Mouse (Mus musculus): ENCODE data around the gene Prc1.

Prc1 gene

DNA sequence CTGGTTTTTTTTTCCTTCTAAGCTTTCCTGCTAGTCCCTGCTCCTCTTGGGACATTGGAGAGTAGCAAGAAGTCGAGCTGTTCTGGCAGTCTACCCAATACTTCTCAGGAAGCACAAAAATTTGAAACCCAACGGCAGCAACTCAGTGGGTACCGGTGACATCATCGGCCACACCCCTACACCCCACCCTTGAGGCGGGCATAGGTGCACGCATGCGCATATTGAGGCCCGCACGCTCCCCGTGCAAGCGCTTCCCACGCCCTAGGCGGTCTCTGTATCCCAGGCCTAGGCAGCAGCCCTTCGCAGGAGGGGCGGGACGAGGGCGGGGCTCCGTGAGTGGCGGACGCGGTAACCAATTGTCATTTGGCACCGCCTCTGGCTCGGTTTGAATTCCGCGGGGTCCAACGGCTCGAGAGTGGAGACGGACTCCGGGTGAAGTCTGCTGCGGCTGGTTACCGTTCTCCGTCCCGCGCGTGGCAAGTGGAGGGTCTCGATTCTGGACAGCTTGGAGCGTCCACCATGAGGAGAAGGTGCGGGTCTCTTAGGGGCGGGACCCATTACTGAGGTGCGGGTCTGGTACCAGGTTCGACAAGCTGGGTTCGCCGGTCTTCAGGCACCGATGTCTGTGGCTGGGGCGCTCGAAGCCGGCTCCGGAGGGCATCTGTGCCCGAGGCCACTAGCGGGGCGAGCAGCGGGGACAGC lies at the start of gene Prc1:
TSS of gene Prc1 (plus strand) at position 389 of the 702 bp plus-strand sequence.
- DNase-seq: peak; percentile 98

DNA sequence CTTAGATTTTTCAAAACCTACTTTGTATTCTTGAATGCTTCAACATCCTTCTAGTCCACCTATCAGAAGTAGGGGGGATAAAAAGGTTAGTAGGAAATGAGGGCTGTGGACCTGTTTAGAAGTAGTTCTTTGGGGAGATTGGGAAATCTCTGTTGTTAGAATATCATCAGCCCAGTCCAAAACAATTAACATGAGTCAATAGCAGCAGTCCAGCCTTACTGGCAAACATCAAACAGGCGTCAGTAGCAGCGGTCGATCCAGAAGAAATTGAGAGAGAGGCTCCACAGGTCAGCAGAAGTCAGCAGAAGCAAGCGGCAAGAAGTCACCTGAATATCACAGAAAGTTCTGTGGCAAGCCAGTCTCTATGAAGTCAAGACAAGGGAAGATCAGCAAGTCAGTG lies 49.4 kb upstream of the Prc1 start:
- DNase-seq: no peak

DNA sequence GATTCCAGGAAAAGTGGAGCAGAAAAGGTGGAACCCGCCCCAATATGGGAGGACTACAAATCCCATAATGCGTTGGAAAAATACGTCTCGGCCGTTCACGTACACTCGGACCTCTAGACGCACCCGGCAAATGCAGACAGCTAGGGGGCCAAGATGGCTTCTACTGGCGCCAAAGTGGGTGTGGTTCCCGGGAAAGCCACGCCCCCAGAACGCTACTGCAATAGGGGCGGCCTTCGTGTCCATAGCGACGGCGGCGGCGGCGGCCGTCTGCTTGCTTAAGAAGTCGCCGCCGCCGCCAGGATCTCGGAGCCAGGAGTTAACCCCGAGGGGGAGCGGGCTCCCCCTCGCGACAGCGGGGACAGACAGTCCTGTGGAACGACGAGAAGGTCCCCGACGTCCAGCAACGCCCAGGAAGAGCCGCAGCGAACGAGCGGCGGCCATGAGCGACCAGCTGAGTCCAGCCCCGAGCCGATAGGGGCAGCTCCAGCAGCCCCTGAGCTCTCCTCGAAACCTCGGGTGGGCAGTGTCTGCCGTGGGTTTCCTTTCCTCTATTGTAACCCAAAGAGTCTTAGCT lies 48.0 kb upstream of the Prc1 start, which contains the start of gene Ttll13:
TSS of gene Ttll13 (plus strand) at position 229 of the 574 bp plus-strand sequence.
- peak; percentile 99 for DNase-seq

DNA sequence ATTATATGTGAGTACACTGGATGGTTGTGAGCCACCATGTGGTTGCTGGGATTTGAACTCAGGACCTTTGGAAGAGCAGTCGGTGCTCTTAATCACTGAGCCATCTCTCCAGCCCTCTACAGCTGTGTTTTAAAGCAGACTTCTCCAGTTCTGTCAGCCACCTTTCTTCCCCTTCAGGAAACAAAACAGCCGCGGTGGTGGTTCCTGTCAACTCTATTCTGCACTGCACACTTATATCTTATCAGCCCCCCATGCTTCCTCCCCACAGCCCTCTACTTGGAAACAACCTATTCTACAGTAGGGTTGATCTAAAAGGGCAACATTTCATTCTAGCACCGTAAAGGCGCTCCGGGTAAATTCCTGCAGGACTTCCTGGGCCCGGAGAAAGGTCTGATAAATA lies 47.4 kb upstream of the Prc1 start:
- no peak for DNase-seq

DNA sequence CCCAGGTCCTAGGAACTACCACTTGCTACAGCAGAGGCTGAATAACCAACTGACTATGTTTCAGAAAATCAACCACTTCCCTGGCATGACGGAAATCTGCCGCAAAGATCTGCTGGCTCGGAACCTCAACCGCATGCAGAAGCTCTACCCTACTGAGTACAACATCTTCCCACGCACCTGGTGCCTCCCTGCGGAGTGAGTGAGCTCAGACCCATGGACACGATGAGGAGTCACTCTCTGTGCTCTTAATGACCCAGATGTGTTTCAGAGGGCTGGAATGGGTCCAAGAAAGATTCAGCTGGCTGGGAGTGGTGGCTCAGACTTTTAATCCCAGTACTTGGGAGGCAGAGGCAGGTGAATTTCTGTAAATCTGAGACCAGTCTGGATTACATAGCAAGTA lies 41.8 kb upstream of the Prc1 start:
- DNase-seq: no peak

DNA sequence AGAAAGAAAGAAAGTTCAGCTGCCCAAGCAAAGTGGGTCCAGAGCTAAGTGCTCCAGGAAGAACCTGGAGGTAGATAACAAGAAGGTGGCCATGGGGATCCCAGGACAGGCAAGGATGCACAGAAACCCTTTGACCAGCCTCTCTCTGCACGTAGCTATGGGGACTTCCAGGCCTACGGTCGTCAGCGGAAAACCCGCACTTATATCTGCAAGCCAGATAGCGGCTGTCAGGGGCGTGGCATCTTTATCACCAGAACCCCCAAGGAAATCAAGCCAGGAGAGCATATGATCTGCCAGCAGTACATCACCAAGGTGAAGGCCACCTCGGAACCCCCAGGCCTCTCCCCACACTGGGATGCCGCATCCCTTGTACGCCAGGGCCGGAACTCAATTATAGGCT lies 41.4 kb upstream of the Prc1 start:
- DNase-seq: no peak

DNA sequence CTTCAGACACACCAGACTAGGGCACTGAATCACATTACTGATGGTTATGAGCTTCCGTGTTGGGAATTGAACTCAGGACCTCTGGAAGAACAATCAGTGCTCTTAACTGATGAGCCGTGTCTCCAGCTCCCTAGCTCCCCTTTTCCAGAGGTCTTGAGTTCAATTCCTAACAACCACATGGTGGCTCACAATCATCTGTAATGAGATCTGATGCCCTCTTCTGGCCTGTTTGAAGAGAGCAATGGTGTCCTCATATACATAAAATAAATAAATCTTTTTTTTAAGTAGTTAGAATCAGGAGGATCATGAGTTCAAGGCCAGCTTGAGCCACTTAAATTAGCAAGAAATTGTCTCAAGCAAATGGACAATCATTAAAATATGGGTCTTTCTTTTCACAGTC lies 38.3 kb upstream of the Prc1 start:
- no peak for DNase-seq

DNA sequence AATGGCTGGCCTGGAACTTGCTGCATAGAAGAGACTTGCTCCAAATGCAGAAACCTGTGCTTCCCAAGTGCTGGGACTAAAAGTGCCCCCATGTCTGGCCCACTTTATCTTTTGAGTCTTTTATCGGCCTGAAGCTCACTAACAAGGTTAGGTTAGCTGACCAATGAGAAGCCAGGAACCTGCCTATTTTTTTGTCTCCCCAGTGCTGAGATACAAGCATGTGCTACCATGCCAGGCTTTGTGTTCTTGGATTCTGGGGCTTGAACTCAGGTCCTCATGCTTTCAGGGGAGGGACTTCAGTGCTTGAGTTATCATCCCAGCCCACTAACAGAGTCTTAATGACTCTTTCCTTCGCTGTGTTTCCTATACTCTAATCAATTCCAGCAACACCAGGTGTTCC lies 36.5 kb upstream of the Prc1 start:
- no peak for DNase-seq

DNA sequence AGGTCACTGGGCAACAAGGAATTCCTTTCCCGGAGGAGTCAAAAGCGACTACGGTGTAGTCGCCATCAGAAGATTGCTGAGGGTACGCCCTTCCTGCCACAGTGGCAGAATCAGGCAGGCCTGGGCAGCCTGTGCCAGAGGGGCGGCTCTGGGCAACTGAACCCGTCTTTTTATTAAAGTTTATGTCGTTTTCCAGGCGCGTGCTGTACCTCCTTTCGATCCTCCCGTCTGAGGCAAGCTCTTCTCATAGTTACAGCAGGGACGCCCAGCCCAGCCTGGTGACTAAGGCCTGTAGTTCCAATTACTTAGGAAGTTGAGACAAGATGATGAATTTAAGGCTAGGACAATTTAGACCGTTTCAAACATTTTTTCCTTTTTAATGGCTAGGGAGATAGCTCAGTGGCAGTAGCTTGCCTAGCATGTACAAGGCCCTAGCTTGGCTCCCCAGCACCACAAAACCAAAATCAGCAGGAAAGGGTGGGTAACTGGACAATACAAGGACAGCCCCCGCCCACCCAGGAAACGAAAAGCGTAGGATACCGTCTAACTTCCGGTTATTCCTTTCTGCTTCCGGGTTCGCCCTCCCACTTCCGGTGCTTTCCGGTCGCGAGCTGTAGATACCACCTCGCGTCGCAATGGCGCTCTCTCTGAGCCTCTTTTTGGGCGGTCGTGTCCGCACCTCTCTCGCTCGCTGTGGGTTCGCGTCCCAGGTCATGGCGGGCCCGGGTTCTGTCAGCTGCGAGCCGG lies 33.5 kb upstream of the Prc1 start, which contains the start of gene Ngrn:
TSS of gene Ngrn (plus strand) at position 591 of the 747 bp plus-strand sequence.
- DNase-seq: peak; percentile 93

DNA sequence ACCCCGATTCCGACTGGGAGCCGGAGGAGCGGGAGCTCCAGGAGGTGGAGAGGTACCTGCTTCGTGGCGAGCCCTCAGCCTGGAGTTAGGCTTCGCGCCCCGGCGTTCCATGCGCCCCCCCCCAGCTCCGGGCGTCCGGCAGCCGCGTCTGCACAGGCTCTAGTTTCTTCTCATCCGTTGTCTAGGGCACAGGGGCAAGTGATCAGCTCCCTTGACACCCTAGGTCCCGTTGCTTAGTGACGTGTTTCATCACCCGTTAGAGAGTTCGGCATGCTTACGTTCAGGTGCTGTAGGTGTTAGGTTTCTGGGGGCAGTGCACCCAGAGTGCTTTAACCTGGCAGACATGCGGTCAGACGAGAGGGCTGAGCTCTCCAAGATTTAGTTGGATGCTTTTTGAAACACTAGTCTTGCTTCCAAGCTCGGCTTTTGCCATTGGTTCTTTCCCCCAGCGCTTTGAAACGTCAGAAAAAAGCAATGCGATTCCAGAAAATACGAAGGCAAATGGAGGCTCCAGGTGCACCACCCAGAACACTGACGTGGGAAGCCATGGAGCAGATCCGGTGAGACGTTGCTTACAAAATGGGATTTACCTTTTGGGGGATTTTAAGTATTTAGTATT lies 32.8 kb upstream of the Prc1 start:
- peak; percentile 35 for DNase-seq

DNA sequence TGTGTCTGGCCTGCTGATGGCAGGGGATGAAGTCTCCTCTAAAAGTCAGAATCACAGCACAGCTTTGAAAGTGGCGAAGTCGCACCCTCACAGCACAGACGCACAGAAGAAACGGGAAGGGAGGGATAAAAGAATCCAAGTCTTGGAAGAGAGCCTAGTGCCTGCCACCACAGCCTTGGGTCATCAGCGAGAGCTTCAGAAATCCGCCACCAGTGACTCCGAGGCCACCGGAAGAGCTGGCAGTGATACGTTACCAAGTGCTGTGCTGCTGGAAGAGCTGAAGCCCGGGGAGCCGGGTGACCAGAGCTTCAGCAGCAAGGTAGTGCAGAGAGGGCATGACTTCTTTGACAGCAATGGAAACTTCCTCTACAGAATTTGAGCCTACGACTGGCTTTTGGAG lies 29.6 kb upstream of the Prc1 start:
- no peak for DNase-seq

DNA sequence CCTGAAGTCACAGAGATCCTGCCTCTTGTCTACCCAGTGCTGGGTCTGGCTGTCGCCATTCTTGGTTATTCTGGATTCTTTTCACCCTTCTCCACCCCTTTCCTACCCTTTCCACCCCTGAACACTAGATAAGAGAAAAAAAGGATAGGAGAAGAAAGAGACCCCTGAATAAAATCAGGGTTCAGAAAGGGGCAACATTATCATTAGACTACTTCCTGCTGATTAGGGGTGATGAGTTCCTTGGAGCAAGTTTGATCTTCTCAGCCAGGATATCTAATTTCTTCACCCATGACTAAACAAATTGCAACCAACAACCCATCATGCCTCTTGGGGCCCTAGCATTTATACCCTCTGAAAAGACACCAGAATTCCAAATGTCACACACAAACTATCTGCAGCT lies 26.5 kb upstream of the Prc1 start:
- DNase-seq: no peak

DNA sequence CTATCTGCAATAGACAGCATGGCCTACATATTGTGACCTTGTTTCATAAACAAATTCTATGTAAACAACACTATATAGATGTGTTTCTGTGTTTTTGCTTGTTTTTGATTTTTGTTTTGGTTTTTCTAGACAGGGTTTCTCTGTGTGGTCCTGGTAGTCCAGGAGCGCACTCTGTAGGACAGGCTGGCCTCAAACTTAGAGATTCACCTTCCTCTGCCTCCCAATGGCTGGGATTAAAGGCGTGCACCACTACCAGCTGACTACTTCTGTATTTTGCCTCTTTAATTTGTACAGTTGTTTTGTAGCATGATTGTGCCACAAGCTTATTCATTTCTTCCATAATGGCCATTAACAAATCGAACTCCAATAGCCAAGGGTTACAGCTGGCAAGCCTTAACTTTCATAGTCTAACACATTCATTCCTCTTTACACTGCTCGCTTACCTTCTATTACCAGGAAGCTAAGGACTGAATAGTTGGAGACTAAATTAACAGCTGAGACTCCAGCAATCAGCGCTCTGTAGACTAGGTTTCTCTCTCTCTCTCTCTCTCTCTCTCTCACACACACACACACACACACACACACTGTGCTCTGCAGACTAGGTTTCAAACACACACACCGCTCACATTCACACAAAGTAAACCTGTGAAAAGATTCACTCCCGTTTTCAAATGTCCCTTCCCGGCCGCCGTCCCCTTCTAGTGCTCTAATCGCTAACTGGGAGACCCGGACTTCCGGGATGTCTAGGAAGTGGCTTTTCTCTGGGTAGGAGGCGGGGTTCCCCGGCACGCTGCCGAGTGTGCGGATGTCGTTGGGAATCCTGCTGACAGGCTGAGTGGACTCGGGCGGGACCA lies 25.1 kb upstream of the Prc1 start, which contains the start of gene Vps33b:
TSS of gene Vps33b (plus strand) at position 753 of the 854 bp plus-strand sequence.
- DNase-seq: peak; percentile 95

DNA sequence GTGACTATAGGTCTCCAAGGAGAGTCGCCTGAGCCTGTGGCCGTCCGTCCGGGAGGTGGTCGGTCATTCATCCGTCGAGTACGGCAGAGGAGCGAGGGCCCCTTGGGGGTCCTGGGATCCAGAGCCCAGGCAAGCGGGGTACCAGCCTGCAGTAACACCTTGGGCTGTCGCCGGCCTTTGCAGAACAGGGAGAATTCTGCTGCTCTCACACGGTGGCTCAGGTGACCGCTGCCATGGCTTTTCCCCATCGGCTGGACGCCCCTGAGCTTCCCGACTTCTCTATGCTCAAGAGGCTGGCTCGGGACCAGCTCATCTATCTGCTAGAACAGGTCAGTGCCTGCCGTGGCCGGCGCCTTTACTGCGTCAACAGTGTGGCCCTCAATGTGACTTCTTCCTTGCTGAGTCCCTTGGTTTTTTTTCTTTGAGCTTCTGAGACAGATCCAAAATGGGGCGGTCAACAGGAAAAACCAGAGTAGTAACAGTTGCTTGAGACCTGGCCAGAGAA lies 24.4 kb upstream of the Prc1 start:
- no peak for DNase-seq

DNA sequence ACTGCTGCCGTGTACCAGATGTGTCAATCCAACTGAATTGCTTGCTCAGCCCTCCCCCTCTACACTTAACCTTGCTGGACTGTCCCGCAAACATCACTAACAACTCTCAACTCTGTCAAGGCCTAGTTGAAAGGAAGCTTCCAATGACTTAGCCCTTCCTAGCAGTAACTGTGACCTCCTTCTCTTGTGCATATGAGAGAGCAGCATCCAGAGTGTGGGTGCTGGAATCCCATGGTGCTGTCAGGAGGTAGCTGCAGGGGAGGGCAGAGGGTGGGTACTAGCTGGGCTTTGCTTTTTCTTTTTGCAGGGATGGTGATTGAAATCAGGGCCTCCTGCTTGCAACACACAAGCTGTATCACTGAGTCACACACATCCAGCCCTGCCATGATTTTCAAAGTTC lies 20.8 kb upstream of the Prc1 start:
- DNase-seq: no peak

DNA sequence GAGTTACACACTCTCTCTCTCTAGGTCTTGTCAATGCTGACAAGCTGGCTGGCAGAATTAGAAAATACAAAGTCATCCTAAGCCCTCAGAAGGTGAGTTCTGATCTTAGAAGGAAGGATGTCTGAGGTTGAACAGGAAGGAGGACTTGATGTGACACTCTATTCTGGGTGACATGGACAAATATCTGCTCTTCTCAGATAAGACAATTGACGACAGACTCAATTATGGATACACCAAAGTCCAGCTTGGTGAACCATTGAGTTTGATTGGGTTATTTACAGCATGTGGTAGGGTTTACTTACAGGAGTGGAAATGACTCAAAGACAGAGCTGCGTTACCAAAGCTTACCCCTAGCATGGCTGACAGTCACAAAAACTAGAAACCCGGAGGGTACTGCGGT lies 17.9 kb upstream of the Prc1 start:
- no peak for DNase-seq

DNA sequence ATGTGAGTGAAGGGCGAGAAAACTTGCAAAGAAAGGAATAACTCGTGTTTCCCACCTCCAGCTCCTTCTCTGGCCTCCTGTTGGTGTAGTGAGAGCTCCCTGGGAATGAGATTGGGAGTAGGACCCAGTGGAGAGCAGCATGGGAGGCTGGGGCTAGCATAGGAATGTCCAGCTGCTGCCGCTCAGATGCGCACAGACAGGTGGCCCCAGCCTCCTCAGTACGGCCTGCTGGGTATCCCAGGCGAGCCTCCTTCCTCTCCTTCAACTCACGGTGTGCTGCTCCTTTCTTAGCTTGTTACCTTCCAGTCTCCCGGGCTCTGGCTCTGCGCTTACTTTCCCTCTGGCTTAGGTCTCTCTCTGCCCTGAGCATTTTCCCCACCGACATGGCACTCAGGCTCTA lies 14.2 kb upstream of the Prc1 start:
- no peak for DNase-seq

DNA sequence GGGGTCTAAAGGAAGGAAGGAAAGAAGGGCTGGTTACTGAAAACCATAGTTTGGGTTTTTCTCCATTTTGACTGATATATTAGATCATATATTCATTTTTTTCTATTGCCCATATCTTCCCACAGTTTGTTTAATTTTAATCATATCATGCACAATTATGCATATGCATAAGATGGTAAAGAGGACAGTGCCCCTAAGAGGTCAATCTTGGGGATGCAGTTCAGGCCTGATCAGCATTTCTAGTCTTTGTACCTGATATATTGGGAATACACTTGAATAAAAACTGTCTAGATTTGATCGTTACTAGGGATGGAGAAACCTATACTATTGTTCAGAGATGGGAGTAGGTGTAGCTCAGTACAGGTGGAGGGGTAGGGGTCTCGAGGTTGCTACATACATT lies 13.3 kb upstream of the Prc1 start:
- no peak for DNase-seq

DNA sequence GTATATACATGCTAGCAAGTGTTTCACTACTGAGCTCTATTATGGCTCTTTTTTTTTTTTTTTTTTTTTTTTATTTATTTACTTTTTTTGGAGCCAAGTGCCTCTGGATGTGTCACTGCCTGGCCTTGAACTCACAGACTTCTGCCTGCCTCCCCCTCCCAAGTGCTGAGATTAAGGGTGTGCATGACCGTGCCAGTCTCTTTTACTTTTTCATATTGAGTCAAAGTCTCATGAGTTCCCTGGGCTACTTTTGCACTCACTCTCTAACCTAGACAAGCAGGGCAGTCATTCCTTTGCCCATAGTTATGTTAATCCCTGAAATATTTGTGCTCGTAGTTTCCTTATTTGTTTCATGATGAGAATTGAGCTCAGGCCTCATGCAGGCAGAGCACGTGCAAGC lies 12.6 kb upstream of the Prc1 start:
- DNase-seq: no peak

DNA sequence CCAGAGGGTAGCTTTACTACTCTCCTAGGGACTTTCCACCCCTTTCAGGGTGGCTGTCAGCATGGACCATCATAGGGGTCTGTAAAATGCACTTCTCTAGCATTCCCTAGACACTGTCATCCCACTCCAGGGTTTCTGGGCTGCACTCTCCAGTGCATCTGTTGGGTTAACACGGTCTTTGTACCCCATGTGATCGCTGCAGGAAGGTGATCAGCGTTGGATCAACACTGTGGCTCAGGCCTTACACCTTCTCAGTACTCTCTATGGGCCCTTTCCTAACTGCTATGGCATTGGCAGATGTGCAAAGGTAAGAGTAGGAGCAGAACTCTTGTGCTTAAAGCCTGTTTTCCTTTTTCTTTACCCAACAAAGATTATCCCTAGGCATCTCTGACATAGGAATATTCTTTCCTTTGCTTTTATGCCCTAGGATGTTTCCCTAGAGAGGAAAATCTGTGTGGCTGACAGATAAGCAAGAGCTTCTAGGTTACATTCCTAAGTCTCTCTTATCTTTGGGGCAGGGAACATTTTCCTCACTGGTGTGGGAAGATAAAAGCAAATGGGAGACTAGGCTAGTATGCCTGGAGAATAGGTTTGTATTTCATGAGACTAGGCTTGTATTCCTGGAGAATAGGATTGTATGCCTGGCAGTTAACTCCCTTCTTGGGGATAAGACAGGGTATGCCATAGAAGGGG lies 10.9 kb upstream of the Prc1 start:
- DNase-seq: no peak

DNA sequence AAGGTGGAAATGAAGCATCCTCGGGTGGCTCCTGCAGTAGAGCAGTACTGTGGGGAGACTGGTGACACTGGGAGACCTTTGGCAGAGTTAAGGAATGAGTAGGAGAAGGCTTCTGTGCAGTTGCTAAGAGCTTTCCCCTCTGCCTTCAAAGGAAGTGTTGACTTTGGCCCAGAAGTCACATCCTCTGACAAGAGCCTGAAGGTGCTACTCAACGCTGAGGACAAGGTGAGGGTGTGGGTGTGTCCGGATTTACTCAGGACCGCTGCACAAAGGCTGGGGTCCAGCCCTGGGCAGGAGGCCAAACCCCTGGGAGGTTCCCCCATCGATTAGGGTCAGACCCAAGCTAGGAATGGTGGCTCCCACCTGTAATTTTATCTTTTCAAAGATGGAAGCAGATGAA lies 9.9 kb upstream of the Prc1 start:
- DNase-seq: no peak

DNA sequence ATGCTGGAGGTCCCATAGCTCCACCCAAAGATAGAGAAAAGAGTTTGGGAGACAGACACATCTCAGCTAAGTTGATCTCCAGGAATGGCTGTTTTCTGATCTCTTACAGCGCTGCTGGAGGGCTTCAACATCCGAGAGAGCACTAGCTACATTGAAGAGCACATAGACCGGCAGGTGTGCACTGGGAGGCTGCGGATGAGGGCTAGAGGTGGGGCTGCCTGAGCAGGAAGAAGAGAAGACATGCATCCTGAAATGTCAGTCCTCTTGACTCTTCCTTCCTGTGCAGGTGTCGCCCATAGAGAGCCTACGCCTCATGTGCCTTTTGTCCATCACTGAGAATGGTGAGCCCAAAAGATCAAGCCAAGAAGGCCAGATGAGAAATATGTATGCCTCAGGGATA lies 8.5 kb upstream of the Prc1 start:
- DNase-seq: no peak
